Mouse (Mus musculus) mature B cell (primary cell): Measurements from ENCODE around the gene Olfr786.

Source experiments
- in situ Hi-C: fragments of 300-500 bp; cut with MboI; formaldehyde crosslinking; loops from 2 replicates; pipeline ENCODE4 v1.14.3; 2019

Gene Olfr786

DNA sequence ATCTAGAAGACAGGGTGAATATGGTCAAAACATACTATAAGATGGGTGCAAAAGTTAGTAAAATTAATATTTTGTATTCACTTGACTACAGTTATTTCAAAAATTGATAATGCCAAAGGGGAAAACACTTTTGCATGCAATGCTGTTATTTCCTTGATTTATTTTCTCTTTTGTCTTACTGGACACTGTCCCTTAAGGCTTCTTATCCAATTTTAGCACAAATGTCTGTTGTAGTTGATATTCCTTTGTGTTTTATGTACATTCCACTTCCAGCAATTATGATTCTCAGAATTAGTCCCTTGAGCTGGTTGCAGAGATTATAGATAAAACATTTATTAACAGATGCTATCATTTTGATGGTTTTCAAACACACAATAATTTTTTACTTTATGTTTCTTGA is at the start of gene Olfr786:
TSS of gene Olfr786 (plus strand) at position 301 of the 400 bp plus-strand sequence.
- in situ Hi-C loops: no loop called here

DNA sequence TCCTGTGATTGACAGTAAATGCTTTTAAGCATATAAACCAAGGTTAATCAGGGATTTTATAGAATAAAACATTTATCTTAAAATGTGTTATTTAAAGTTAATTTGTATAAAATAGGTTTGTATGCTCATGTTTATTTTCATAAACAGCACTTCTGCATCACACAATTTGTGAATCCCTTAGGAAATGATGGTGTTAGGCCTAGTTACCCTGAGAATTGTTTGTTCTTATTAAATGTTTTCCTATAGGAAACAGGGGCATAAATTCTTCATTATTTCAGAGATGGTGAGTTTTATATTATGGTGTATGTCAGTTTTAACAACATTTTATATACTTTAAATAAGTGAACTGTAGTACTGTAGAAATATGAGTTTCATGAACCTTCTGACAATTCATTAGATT is 43.3 kb upstream of the Olfr786 start, which contains the start of gene Olfr784:
TSS of gene Olfr784 (plus strand) at position 301 of the 400 bp plus-strand sequence.
- in situ Hi-C loops: no loop called here

DNA sequence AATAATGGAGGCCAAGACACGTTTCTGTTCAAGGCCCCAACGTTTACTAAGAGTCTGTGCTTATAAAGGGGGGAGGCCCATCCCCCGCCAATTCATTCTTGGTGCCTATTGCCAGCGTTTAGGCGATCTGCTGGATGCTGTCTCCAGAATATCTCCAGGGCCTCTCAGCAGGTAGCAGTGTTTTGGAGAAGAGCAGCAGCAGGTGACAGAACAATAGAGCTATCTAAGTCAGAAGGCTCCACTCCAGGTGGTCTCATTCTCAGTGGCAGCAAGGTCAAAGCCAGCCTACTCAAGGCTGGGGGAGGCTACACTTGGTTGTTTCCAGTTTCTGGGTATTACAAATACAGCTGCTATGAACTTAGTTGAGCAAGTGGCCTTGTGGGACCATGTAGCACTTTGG is 26.2 kb upstream of the Olfr786 start:
- in situ Hi-C loops: no loop called here

DNA sequence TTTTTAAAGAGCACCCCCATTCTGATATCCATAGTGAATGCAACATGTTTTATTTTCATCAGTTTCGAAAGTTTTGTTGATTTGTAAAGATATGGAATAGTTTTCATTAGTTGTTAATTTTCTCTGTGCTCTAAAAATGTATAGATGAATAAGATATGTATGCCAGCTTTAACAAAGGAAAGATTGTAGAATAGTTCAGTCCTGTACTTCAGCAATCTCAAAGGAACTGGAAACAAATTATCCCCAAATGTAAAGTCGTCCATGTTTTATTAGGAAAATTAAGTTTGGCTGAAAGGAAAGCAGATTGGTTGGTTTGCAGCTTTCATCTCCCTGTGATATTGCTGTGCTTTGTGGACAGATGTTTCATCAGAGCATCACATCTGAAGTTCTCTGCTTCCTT is 22.0 kb upstream of the Olfr786 start, which contains the start of gene Olfr785:
TSS of gene Olfr785 (plus strand) at position 301 of the 400 bp plus-strand sequence.
- in situ Hi-C loops: no loop called here

DNA sequence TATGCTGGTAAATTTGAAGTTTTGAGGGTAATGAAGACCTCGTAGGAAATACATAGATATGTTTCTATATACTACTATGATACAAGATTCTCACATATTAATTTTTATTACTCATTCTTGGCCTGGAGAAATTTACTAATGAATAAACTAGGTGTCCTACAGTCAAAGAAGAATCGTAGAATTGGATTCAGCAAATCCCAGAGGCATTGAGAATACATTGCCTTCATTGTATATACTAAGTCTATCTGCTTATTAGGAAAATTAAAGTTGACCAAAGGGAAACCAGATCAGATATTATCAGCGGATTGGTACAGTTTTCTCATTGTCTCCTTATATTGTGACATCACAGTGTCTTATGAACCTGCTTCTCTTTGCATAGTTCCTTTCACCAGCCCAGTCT is 34.5 kb downstream of the Olfr786 start, which contains the start of gene Olfr787:
TSS of gene Olfr787 (plus strand) at position 301 of the 400 bp plus-strand sequence.
- in situ Hi-C loops: no loop called here

DNA sequence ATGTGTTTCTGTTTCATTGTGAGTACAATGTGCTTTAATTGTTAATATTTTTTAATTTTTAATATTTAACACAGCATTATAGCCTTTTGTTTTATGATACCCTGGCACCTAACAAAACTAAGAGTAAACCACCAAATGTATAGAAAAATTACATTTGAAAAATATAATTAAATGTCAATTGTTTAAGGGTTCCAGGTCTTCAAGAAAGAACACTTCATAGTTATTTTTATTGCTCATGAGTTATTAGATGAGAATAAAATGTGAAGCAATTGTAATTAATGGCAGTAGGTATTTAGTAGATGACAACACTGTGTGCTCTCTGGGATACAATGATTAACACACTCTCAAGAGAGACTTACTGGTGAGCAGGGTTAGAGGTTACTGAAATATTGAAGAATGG is 43.6 kb downstream of the Olfr786 start, which contains the start of gene Olfr788:
TSS of gene Olfr788 (plus strand) at position 301 of the 400 bp plus-strand sequence.
- in situ Hi-C loops: no loop called here

DNA sequence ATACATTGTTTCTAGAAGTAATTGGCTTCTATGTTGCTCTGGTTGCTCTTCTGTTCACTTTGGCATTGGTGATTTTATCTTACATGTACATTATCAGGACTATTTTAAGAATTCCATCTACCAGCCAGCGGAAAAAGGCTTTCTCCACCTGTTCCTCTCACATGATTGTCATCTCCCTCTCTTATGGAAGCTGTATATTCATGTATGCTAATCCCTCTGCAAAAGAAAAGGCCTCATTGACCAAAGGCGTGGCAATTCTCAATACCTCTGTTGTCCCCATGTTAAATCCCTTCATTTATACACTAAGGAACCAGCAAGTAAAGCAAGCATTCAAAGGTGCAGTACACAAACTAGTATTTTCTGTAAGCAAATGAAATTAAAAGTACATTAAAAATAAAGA is 46.1 kb downstream of the Olfr786 start:
- in situ Hi-C loops: no loop called here

DNA sequence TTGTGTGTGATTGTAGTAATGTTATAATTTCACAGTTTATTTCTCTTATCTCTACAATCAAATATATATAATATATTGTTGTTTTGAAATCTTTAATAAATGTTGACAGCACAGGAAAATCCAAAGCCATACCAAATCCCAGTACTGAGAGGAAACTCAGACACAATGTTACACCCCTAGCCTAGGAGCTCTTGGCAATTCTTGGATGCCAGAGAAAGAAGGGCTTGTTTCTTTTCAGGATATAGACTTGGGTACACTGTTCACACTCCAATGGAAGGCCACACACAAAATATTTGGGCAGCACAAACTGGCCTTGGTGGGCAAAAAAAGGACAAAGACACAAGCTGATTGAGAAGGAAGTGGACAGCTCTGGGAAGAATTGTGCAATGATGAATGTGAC is 46.6 kb downstream of the Olfr786 start:
- in situ Hi-C loops: no loop called here

DNA sequence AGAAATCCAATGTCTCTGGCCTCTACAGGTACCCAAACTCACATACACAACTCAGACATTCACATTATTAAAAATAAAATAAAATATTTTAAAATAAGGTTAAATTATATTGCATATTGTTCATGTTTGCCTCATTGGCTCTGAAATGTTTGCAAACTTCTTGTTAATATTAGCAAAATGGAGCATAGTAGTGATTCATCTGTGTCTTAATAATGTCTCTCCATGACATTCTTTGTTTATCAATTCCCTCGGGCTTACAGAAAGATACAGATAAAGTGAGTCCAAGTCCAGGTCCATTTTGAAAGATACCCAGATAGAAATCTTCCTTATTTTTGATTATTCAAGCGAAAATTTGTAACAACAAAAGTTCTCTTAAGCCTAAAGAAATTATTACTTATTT is 57.3 kb downstream of the Olfr786 start, which contains the start of gene Olfr789:
TSS of gene Olfr789 (plus strand) at position 301 of the 400 bp plus-strand sequence.
- in situ Hi-C loops: no loop called here
